Mouse (Mus musculus): ENCODE data around the gene Zfp277. TPM values are rescaled to one million over a fixed set of nuclear protein-coding genes. Genes with fewer than 3 reads are reported as not detected.

Gene Zfp277
- polyA plus RNA-seq, 1 experiment from 2014 or later, result 31.9 TPM

DNA sequence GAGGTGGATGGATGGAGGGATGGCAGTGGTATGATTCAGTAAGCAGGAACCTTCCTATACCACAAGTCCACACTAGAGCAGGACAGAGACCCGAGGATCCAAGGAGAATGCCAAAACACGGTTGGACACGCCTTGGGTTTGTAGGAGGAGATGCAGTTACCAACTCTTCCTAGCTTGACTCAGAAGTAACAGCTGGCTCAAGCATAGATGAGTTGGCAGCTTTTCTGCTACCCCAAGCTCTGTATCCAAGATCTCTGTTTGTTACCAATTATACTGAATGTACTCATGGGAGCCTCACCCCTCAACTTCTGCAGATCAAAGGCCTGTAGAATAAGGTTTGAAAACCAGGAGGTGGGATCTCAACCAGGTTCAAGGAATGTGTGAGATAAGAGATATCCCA is 114.2 kb downstream of the Zfp277 start:
- Histone ChIP-seq H3K27me3 (no peaks in the 10 kb centered on the region), H3K9me3 (no peaks in the 10 kb centered on the region), H3K4me3 (no peak overlapping the region), H3K9ac (no peak overlapping the region), H3K4me2 (no peak overlapping the region), H3K4me1 (replicated peaks) (peaks cover 3% of the 10 kb centered on the region; the same call in 1 of the 2 replicates), H3K36me3 (no peaks in the 10 kb centered on the region), H3K27ac (replicated peaks) (no peak overlapping the region)
- no peak for ATAC-seq (ENCODE audit: low FRiP score, low read depth)
- 94% methylated on average over 3 of the region's 3 CpGs for WGBS

DNA sequence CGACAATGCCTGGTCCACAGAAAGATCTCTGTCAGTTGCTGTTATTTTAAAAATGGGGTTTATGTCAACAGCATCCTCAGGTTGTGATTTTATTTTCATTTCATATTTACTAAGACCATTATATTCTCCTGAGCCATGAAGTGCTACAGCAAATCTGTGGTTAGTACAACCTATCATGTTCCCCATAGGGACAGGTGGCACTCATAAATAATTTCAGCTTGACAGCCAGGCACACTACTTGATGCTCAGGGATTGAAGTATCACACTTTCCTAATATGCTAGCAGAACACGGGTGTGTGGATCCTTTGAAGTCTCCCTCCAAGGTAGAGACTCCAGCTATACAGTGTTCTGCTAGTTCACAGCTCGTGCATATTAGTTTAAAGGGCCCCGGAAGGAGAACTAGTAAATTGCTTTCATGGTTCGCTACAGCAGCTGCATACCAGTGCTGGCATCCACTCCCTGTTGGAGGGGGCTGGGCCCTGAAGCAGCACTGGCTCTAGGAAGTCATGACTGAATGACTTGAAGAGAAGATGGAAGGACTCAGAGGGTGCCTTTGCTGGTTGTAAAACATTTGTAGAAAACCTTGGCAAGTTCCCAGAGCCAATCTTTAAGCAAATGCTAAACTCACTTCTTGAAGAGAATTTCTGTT is 118.6 kb downstream of the Zfp277 start:
- ATAC-seq (ENCODE audit: low FRiP score, low read depth), result no peak
- H3K36me3 ChIP-seq, result no peaks in the 10 kb centered on the region
- H3K4me2 ChIP-seq, result no peak overlapping the region
- peaks cover 3% of the 10 kb centered on the region; the same call in 1 of the 2 replicates for H3K4me1 ChIP-seq (replicated peaks)
- no peak overlapping the region for H3K4me3 ChIP-seq
- 71% methylated on average over 5 of the region's 5 CpGs for WGBS
- no peaks in the 10 kb centered on the region for H3K27me3 ChIP-seq
- H3K9ac ChIP-seq, result no peak overlapping the region
- no peaks in the 10 kb centered on the region for H3K9me3 ChIP-seq
- no peak overlapping the region for H3K27ac ChIP-seq (replicated peaks)

DNA sequence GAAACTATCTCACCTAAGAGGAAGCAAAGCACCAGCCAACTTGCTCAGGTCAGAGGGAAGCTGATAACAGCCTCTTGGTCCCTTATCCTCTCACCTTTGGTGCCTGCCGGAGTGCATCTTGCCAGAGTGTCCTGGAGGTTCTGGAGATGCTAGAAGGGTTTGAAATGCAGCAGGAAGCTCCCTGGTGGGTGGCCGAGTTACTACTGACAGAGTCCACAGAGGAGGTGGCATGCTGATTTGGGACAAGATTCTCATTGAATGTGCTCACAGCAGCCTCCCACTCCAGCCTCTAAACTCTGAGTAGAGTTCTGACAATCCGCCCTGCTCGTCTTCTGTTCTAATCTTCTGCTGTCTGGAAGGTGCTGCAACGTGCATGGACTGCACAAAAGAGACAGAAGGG is 120.1 kb downstream of the Zfp277 start:
- 78% methylated on average over 5 of the region's 5 CpGs for WGBS
- no peaks in the 10 kb centered on the region for H3K27me3 ChIP-seq

DNA sequence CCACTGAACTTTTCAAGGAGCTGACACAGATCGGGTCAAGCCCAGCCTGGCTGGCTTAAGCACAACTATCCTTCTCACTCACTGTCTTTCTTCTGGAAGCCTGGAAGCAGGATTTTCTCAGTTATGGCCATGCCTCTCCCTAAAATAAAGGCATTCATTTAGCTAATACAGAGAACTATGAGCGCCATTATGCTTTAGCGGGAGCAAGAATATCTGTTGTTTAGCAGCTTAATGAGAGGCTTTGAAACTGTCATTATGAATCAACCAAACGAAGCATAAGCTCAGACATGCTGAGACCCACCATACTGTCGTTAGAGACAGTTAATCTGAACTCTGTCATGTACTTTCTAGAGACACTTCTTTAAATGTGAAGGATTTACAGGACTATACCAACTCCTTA is 120.9 kb downstream of the Zfp277 start:
- H3K4me3 ChIP-seq, result no peak overlapping the region
- no peaks in the 10 kb centered on the region for H3K9me3 ChIP-seq
- H3K27ac ChIP-seq (replicated peaks), result no peak overlapping the region
- WGBS, result 67% methylated on average over 5 of the region's 5 CpGs
- H3K27me3 ChIP-seq, result no peaks in the 10 kb centered on the region
- H3K9ac ChIP-seq, result no peak overlapping the region
- peaks cover 3% of the 10 kb centered on the region; the same call in 1 of the 2 replicates for H3K4me1 ChIP-seq (replicated peaks)
- no peaks in the 10 kb centered on the region for H3K36me3 ChIP-seq
- H3K4me2 ChIP-seq, result no peak overlapping the region
- no peak for ATAC-seq (ENCODE audit: low FRiP score, low read depth)

More for the DNA sequence above, 120.1 kb downstream of the Zfp277 start:
- ATAC-seq (ENCODE audit: low FRiP score, low read depth), result no peak
- H3K4me2 ChIP-seq, result no peak overlapping the region
- peaks cover 3% of the 10 kb centered on the region; the same call in 1 of the 2 replicates for H3K4me1 ChIP-seq (replicated peaks)
- no peak overlapping the region for H3K27ac ChIP-seq (replicated peaks)
- no peaks in the 10 kb centered on the region for H3K9me3 ChIP-seq
- no peaks in the 10 kb centered on the region for H3K36me3 ChIP-seq
- H3K4me3 ChIP-seq, result no peak overlapping the region
- no peak overlapping the region for H3K9ac ChIP-seq

DNA sequence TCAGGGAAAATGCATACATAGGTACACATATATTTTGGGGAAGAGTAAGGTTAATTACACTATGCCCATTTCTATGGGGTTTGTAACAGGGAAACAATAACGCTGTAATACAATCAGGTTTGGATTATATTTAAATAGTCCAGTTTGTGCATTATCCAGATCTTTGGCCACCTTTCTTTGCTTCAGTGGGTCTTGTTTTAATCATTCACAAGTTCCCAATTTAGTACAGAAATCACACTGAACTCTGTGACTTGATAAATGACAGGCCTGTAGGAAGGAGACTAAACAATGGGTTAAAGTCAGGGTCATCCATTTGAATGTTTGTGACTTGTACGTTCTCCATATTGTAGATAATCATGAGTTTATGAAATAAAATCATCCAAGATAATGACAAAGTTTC is 130.6 kb downstream of the Zfp277 start:
- H3K4me1 ChIP-seq (replicated peaks), result no peaks in the 10 kb centered on the region
- no peaks in the 10 kb centered on the region for H3K9me3 ChIP-seq
- H3K27ac ChIP-seq (replicated peaks), result no peak overlapping the region
- H3K27me3 ChIP-seq, result no peaks in the 10 kb centered on the region
- H3K4me2 ChIP-seq, result no peak overlapping the region
- no peak overlapping the region for H3K4me3 ChIP-seq
- H3K9ac ChIP-seq, result no peak overlapping the region
- peaks cover 5% of the 10 kb centered on the region; the same call in 1 of the 2 replicates for H3K36me3 ChIP-seq
- 95% methylated on average over 2 of the region's 2 CpGs for WGBS
- no peak for ATAC-seq (ENCODE audit: low FRiP score, low read depth)

DNA sequence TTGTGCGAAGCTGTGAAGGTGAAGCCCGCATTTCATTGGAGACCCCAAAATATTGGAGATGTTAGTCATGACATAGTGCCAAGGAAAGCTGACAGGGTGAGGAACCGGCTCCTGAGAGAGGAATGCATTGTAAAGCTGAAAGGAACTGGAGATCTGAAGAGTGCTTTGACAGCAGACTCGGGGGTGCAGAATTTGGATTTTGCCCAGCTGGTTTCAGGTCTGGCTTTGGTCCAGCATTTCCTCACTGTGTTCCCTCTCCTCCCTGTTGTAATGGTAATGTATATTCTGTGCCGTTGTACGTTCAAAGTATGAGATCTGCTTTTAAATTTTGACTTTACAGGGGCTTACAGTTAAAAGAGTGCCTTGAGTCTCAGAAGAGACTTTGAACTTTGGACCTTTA is 141.7 kb downstream of the Zfp277 start:
- 59% methylated on average over 6 of the region's 6 CpGs for WGBS
- no peak for ATAC-seq (ENCODE audit: low FRiP score, low read depth)
- no peaks in the 10 kb centered on the region for H3K36me3 ChIP-seq
- no peaks in the 10 kb centered on the region for H3K9me3 ChIP-seq
- no peak overlapping the region for H3K9ac ChIP-seq
- H3K4me2 ChIP-seq, result no peak overlapping the region
- no peak overlapping the region for H3K27ac ChIP-seq (replicated peaks)
- H3K4me3 ChIP-seq, result no peak overlapping the region
- H3K4me1 ChIP-seq (replicated peaks), result no peaks in the 10 kb centered on the region
- no peaks in the 10 kb centered on the region for H3K27me3 ChIP-seq

DNA sequence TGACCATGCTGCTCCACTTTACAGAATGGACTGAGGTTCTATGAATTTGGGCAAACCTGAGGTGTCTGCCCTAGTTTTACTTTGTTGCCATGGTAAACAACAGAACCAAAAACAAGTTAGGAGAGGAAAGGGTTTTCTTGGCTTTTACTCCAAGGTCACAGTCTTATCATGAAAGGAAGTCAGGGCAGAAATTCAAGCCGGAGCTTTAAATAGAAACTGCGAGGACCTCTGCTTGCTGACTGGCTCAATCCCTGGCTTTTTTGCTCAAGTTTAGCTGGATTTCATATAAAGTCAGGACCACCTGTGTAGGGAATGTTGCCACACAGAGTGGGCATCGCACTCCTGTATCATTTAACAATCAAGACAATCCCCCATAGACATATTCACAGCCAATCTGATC is 147.1 kb downstream of the Zfp277 start:
- Histone ChIP-seq H3K9me3 (no peaks in the 10 kb centered on the region), H3K9ac (no peak overlapping the region), H3K27ac (replicated peaks) (no peak overlapping the region), H3K4me3 (no peak overlapping the region), H3K4me2 (no peak overlapping the region), H3K4me1 (replicated peaks) (no peaks in the 10 kb centered on the region), H3K27me3 (no peaks in the 10 kb centered on the region), H3K36me3 (no peaks in the 10 kb centered on the region)
- ATAC-seq (ENCODE audit: low FRiP score, low read depth), result no peak
- WGBS, result 94% methylated on average over 3 of the region's 3 CpGs

DNA sequence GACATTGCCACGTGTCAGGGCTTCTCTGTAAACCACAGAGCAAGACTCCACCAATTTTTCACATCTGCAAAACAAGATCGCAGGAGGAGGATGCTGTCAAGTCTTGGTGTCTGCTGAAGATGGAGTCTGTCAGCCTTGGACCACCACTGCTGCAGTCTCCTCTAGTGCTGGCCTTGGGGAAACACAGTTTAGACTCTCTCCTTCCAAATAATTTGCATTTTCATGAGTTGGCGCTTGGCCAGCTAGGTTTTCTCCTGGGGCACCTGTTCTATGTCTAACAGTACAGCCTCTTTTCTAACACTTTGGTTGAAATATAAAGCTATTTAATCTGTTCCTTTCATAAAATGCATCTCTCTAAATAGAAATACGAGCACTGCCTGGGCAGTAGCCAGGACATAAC is 159.2 kb downstream of the Zfp277 start:
- no peak overlapping the region for H3K9ac ChIP-seq
- H3K4me3 ChIP-seq, result no peak overlapping the region
- H3K4me2 ChIP-seq, result no peak overlapping the region
- no peak for ATAC-seq (ENCODE audit: low FRiP score, low read depth)
- no peaks in the 10 kb centered on the region for H3K4me1 ChIP-seq (replicated peaks)
- H3K9me3 ChIP-seq, result no peaks in the 10 kb centered on the region; the same call in 1 of the 2 replicates
- no peaks in the 10 kb centered on the region for H3K36me3 ChIP-seq
- H3K27me3 ChIP-seq, result no peaks in the 10 kb centered on the region
- 80% methylated on average over 4 of the region's 4 CpGs for WGBS
- no peak overlapping the region for H3K27ac ChIP-seq (replicated peaks)

DNA sequence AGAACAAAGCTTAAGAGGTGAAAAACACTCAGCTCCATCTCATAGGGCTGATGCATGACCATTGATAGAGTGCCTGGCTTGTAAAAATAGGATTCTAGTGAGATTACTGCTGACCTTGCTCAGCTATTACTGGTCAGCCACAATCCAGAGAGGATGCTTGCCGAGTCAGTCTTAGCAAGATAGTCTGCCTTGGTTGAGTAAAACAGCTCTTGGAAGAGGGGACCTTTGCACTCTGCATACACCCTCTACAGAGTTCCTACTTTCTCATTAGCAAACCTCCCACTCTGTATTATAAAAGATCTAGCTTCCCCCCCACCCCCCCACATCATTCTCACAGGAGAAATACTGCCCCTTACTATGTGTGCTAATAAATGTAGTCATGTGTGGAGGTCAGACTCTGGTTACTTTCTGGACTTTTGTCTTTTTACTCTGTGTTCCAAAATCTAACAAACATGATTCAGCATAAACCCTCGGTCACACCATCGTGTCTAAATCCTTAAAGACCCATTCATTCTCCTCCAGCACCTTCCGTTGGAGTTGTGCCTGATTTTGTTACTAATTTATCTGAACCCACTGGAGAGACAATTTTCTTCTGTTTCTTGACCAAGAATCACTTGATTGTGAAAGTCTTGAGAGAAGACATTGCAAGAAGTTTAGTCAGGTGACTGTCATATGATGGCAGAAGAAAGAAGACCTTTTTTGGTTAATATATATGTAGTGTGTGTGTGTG is 164.9 kb downstream of the Zfp277 start:
- H3K27ac ChIP-seq (replicated peaks), result no peak overlapping the region
- no peaks in the 10 kb centered on the region for H3K27me3 ChIP-seq
- no peak overlapping the region for H3K4me2 ChIP-seq
- no peaks in the 10 kb centered on the region for H3K9me3 ChIP-seq
- 93% methylated on average over 4 of the region's 4 CpGs for WGBS
- no peak for ATAC-seq (ENCODE audit: low FRiP score, low read depth)
- no peaks in the 10 kb centered on the region for H3K4me1 ChIP-seq (replicated peaks)
- no peak overlapping the region for H3K4me3 ChIP-seq
- no peak overlapping the region for H3K9ac ChIP-seq
- H3K36me3 ChIP-seq, result no peaks in the 10 kb centered on the region

DNA sequence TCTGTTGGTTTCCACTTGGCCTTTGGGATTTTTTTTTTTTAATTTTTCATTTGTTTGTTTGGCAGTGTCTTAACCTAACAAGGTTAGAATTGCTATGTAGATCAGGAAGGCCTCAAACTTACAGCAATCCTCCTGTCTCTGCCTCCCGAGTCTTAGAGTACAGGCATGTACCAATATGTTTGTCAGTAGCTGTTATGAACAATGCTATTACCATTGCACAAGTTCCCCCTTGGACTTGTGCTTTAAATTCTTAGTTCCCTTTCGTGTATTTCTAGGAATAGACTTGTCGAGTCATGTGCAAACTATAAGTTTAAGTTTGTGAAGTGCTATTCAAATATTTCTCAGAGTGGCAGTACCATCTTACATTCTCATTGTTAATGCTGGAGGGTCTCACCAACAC is 168.1 kb downstream of the Zfp277 start:
- Histone ChIP-seq H3K4me2 (no peak overlapping the region), H3K27me3 (no peaks in the 10 kb centered on the region), H3K4me1 (replicated peaks) (no peaks in the 10 kb centered on the region), H3K9ac (no peak overlapping the region), H3K27ac (replicated peaks) (no peak overlapping the region), H3K9me3 (no peaks in the 10 kb centered on the region), H3K4me3 (no peak overlapping the region), H3K36me3 (no peaks in the 10 kb centered on the region)
- WGBS, result 90% methylated on average over 3 of the region's 3 CpGs
- no peak for ATAC-seq (ENCODE audit: low FRiP score, low read depth)

DNA sequence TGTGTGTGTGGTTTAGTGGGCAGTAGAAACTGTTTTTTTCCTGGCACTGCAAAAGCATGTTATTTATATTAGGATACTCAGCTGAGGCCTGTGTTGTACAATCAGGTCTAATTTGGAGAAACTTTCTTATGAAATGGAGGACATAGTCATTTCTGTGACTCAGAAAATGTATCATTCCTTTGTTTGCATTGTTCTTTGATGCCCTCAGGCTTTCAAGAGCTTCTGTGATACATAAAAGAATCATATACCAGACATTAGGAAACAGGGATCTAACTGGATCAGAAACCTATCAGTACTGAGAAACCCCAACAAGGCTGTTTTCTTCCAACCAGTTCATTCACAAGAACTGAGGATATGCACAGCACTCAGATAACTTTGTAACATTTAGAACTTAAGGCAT is 170.8 kb downstream of the Zfp277 start:
- Histone ChIP-seq H3K27me3 (no peaks in the 10 kb centered on the region), H3K9me3 (no peaks in the 10 kb centered on the region), H3K27ac (replicated peaks) (no peak overlapping the region), H3K4me2 (no peak overlapping the region), H3K9ac (no peak overlapping the region), H3K4me3 (no peak overlapping the region), H3K4me1 (replicated peaks) (no peaks in the 10 kb centered on the region), H3K36me3 (no peaks in the 10 kb centered on the region)
- ATAC-seq (ENCODE audit: low FRiP score, low read depth), result no peak

DNA sequence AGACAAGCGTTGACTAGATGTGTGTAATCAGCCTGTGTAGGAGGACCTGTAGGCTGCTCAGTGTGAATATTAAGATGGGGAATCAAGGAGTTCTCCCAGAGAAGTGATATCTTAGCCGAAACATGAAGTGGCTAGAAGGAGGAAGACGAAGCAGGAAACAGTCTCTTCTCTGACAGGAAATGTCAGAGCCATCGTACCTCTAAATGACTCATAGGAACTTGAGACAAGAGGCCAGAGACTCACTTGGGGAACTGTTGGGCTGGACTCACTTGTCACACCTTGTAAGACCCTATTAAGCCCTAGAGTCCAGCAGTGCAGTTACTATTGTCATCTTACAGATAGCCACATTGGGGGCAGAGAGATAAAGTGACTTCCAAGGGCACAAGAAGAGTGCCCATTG is 172.4 kb downstream of the Zfp277 start:
- no peak for ATAC-seq (ENCODE audit: low FRiP score, low read depth)

More for the DNA sequence above, 172.4 kb downstream of the Zfp277 start:
- H3K4me1 ChIP-seq (replicated peaks), result no peaks in the 10 kb centered on the region
- H3K9me3 ChIP-seq, result no peaks in the 10 kb centered on the region
- H3K36me3 ChIP-seq, result no peaks in the 10 kb centered on the region
- no peak overlapping the region for H3K4me3 ChIP-seq
- 95% methylated on average over 4 of the region's 4 CpGs for WGBS
- no peaks in the 10 kb centered on the region for H3K27me3 ChIP-seq
- H3K27ac ChIP-seq (replicated peaks), result no peak overlapping the region
- no peak overlapping the region for H3K4me2 ChIP-seq
- H3K9ac ChIP-seq, result no peak overlapping the region
